In genomic region chr11:86553525-86553924, GRCm38 (mm10) we compare ENCODE assay signal across 22 mouse cellular contexts. TPM values are rescaled to one million over a fixed set of nuclear protein-coding genes. Genes with fewer than 3 reads are reported as not detected.
DNase-seq lines count a peak whose midpoint lies in the region; TF ChIP-seq lines count a peak whose summit lies in the region.
"Had no signal": no experiment of that assay in that cellular context is flagged by ENCODE, and none has a peak within 500 bp of the region (broad histone marks: within the 10 kb centered on the region; RNA-seq: fewer than 3 reads in every experiment).

No protein-coding gene starts in this region.

- 87% methylated on average over 6 of the region's 6 CpGs for WGBS in macrophage (ENCODE audit: missing documents)

- H3K27ac ChIP-seq in CH12.LX (ENCODE audit: insufficient read depth, low read depth) (no peak overlapping the region), macrophage (peak overlapping the region; percentile 28; the same call in 1 of the 2 replicates)
- no peak overlapping the region for H3K27ac ChIP-seq in gastrocnemius, adult 2 months
- H3K27ac ChIP-seq: embryonic facial prominence, embryonic 10.5 days; embryonic facial prominence, embryonic 12.5 days; forebrain, embryonic 13.5 days; forebrain, embryonic 15.5 days had no signal

- no peak for TF ChIP-seq RAD21 in CH12.LX (IDR thresholded peaks at IDR 0.05; ENCODE audit: low read depth, low read length)

- no peak overlapping the region for H3K4me3 ChIP-seq in CH12.LX (replicated peaks in 1 of 3; ENCODE audit: low read depth in 2 of 3, low read length in 2 of 3, poor library complexity in 1 of 3)
- H3K4me3 ChIP-seq in macrophage (ENCODE audit: inconsistent target), result no peak overlapping the region
- no peak overlapping the region for H3K4me3 ChIP-seq in gastrocnemius, adult 2 months
- H3K4me3 ChIP-seq: embryonic facial prominence, embryonic 10.5 days; embryonic facial prominence, embryonic 12.5 days; forebrain, embryonic 13.5 days; forebrain, embryonic 15.5 days had no signal

- peaks cover 0 to 24% of the 10 kb centered on the region in 2 experiments; a peak in 2 of 4 replicates for H3K4me1 ChIP-seq in CH12.LX (ENCODE audit: control insufficient read depth in 1 of 2, insufficient read depth in 2 of 2)
- H3K4me1 ChIP-seq: embryonic facial prominence, embryonic 10.5 days; embryonic facial prominence, embryonic 12.5 days; forebrain, embryonic 13.5 days; forebrain, embryonic 15.5 days had no signal

- in situ Hi-C loops in CH12.LX (cut with MboI; ENCODE audit: low pct_ligation_motif_present, low pct_unique_long_range_greater_than_20kb, low sequenced_read_pairs), result loop anchor here (25.0 kb wide), 1 partner anchor 284 kb away; no protein-coding TSS in a partner anchor

- H3K9ac ChIP-seq in CH12.LX (ENCODE audit: insufficient read depth, low read depth), result no peak overlapping the region
- H3K9ac ChIP-seq: embryonic facial prominence, embryonic 12.5 days; forebrain, embryonic 13.5 days; forebrain, embryonic 15.5 days; forebrain, postnatal 0 days had no signal

- no peak for TF ChIP-seq POLR2A in CH12.LX (IDR thresholded peaks at IDR 0.05; ENCODE audit: low read depth, low read length)

- intact Hi-C loops in gastrocnemius, adult 2 months (cut with DNase I), result no loop called here
- intact Hi-C loops in left cerebral cortex, postnatal 36 days (cut with DNase I), result no loop called here

- no peak for TF ChIP-seq CTCF in CH12.LX (conservative IDR thresholded peaks at IDR 0.05 in 1 of 2, IDR thresholded peaks at IDR 0.05 in 1 of 2; ENCODE audit: low read depth in 2 of 2, low read length in 2 of 2)
- no peak for TF ChIP-seq CTCF in gastrocnemius, adult 2 months (IDR thresholded peaks at IDR 0.05)

- H3K36me3 ChIP-seq in CH12.LX (replicated peaks in 1 of 2; ENCODE audit: control insufficient read depth in 1 of 2, insufficient read depth in 1 of 2, low read length in 1 of 2) (peaks cover 34 to 79% of the 10 kb centered on the region in 2 experiments), macrophage (ENCODE audit: inconsistent target) (peaks cover 9% of the 10 kb centered on the region)

- no peaks in the 10 kb centered on the region for H3K9me3 ChIP-seq in CH12.LX (replicated peaks; ENCODE audit: low read length)
- H3K9me3 ChIP-seq: embryonic facial prominence, embryonic 10.5 days; embryonic facial prominence, embryonic 12.5 days; forebrain, embryonic 13.5 days; forebrain, embryonic 15.5 days had no signal

- no peak for TF ChIP-seq EP300 in CH12.LX (IDR thresholded peaks at IDR 0.05; ENCODE audit: low read length)

- dilution Hi-C loops in CH12.LX (cut with MboI; ENCODE audit: extremely low pct_ligation_motif_present, extremely low pct_unique_long_range_greater_than_20kb, low sequenced_read_pairs), result no loop called here

- DNase-seq in B cell, adult 2 months, result peak; percentile 16 to 35
- DNase-seq in CH12.LX (ENCODE audit: extremely low read depth) (no peak), ZHBTc4 (ENCODE audit: low read depth, low spot score) (peak; percentile 25)
- DNase-seq in right cerebral cortex, postnatal 36 days (ENCODE audit: low spot score in 2 of 2), result no peak
- DNase-seq in right cerebral cortex, postnatal 25 days, result no peak
- no peak for DNase-seq in gastrocnemius, adult 2 months
- no peak for DNase-seq in left cerebral cortex, postnatal 36 days (ENCODE audit: low spot score in 2 of 2)
- DNase-seq: adrenal gland, adult 2 months; adrenal gland, postnatal 10 days; adrenal gland, postnatal 25 days; cerebellum, adult 11-12 months; cerebellum, adult 2 months; cerebellum, adult 9-10 months; cerebellum, postnatal 10 days; cerebellum, postnatal 25 days; forebrain, postnatal 0 days had no signal

- H3K79me2 ChIP-seq in CH12.LX (replicated peaks; ENCODE audit: control insufficient read depth, extremely low read depth, insufficient read depth, poor library complexity, severe bottlenecking), result no peaks in the 10 kb centered on the region
- no peaks in the 10 kb centered on the region for H3K79me2 ChIP-seq in macrophage (ENCODE audit: inconsistent target)

- H3K27me3 ChIP-seq in CH12.LX (replicated peaks), result no peaks in the 10 kb centered on the region
- H3K27me3 ChIP-seq: embryonic facial prominence, embryonic 12.5 days; forebrain, embryonic 13.5 days; forebrain, embryonic 15.5 days; Patski had no signal

- H3K4me2 ChIP-seq in CH12.LX (ENCODE audit: insufficient read depth, low read depth, poor library complexity, severe bottlenecking), result no peak overlapping the region
- H3K4me2 ChIP-seq: embryonic facial prominence, embryonic 12.5 days; forebrain, embryonic 13.5 days; forebrain, embryonic 15.5 days had no signal

TF ChIP-seq in CH12.LX, 34 proteins besides CTCF, POLR2A, EP300 and RAD21:
- TF ChIP-seq ETS1 (conservative IDR thresholded peaks at IDR 0.05; ENCODE audit: low read depth, low read length) (peak; percentile 65), NELFE (IDR thresholded peaks at IDR 0.05; ENCODE audit: low read depth, low read length) (no peak), MAZ (IDR thresholded peaks at IDR 0.05; ENCODE audit: low read depth, low read length) (no peak), BHLHE40 (IDR thresholded peaks at IDR 0.05; ENCODE audit: low read depth, low read length) (peak; percentile 79), RCOR1 (conservative IDR thresholded peaks at IDR 0.05; ENCODE audit: low read depth, low read length) (no peak), MAX (IDR thresholded peaks at IDR 0.05; ENCODE audit: low read length) (peak; percentile 38; the same call in 1 of the 2 replicates), ZMIZ1 (IDR thresholded peaks at IDR 0.05; ENCODE audit: low read depth, low read length) (no peak), E2F4 (IDR thresholded peaks at IDR 0.05; ENCODE audit: insufficient replicate concordance, low read depth, low read length) (no peak), MYC (IDR thresholded peaks at IDR 0.05; ENCODE audit: low read depth, low read length) (no peak), SMC3 (IDR thresholded peaks at IDR 0.05; ENCODE audit: low read depth, low read length) (no peak), USF2 (conservative IDR thresholded peaks at IDR 0.05; ENCODE audit: low read depth, low read length) (peak; percentile 61), USF1 (IDR thresholded peaks at IDR 0.05; ENCODE audit: low read depth, low read length) (peak; percentile 21; the same call in 1 of the 2 replicates)

RNA-seq across cellular contexts. Expression of gene Tubd1, which starts 8.7 kb away (rescaled TPM):
- 11.9 and 14.3 TPM in 2 replicates for total RNA-seq in CH12.LX (2012; rRNA removed)
- 9.7 and 9.8 TPM in 2 replicates for total RNA-seq in CH12.LX (2014; rRNA removed)
- 12.6 and 13.4 TPM in 2 replicates for polyA plus RNA-seq in CH12.LX (2012; ENCODE audit: insufficient read length, low read depth)
- 10 to 100 TPM in 4 of 26 experiments, 1 to 10 TPM in 21, under 1 TPM in 1; 0.94 to 14.1 (median 6.1) TPM for total RNA-seq in macrophage (2018; cell fraction: chromatin; rRNA removed)
- total RNA-seq in macrophage (2018; cell fraction: cytosol; rRNA removed), result 1 to 10 TPM; 1.9 to 6.5 (median 5.2) TPM
- 10 to 100 TPM in 3 of 26 experiments, 1 to 10 TPM in 22, under 1 TPM in 1; 0.81 to 13.4 (median 6.3) TPM for total RNA-seq in macrophage (2018; cell fraction: nucleus; rRNA removed)
- 4.1 to 5.8 TPM (median 4.5 TPM) in 3 replicates for polyA plus RNA-seq in macrophage (2018)
- total RNA-seq in gastrocnemius, adult 2 months (2021), result 1 to 10 TPM; 6.9 to 8.5 TPM
- 1 to 10 TPM; 5.3 to 6.1 TPM for total RNA-seq in left cerebral cortex, postnatal 36 days (2021)

RNA-seq across cellular contexts. Expression of gene Rps6kb1, which starts 8.9 kb away (rescaled TPM):
- 45.2 and 56.7 TPM in 2 replicates for total RNA-seq in CH12.LX (2012; rRNA removed)
- total RNA-seq in CH12.LX (2014; rRNA removed), result 76.9 and 79.9 TPM in 2 replicates
- polyA plus RNA-seq in CH12.LX (2012; ENCODE audit: insufficient read length, low read depth), result 110 and 152 TPM in 2 replicates
- 10 to 100 TPM; 43.2 to 98.0 (median 75.0) TPM for total RNA-seq in macrophage (2018; cell fraction: chromatin; rRNA removed)
- 10 to 100 TPM; 10.8 to 18.2 (median 14.3) TPM for total RNA-seq in macrophage (2018; cell fraction: cytosol; rRNA removed)
- total RNA-seq in macrophage (2018; cell fraction: nucleus; rRNA removed), result 10 to 100 TPM; 24.2 to 94.2 (median 46.2) TPM
- polyA plus RNA-seq in macrophage (2018), result 14.6 to 22.7 TPM (median 16.3 TPM) in 3 replicates
- 10 to 100 TPM; 21.1 to 22.3 TPM for total RNA-seq in gastrocnemius, adult 2 months (2021)
- total RNA-seq in left cerebral cortex, postnatal 36 days (2021), result 10 to 100 TPM; 33.7 to 38.4 TPM

Comparison
In these comparisons a context has a peak if more than half of its experiments do, and no peak if none do; other contexts are left out.
1. DNase-seq: peak in B cell, adult 2 months (2 of 2) and ZHBTc4 (single experiment); none in CH12.LX (single experiment), right cerebral cortex, postnatal 36 days (0 of 2), right cerebral cortex, postnatal 25 days (single experiment), gastrocnemius, adult 2 months (single experiment) and left cerebral cortex, postnatal 36 days (0 of 2).